Mouse (Mus musculus): ENCODE data around the gene Hist1h4b. TPM values are rescaled to one million over a fixed set of nuclear protein-coding genes. Genes with fewer than 3 reads are reported as not detected.
"Not testable (repeated sequence)": the region's sequence is repeated elsewhere in the genome, so short reads cannot be mapped to it uniquely, and the experiment has no call there.

Gene Hist1h4b
- polyA plus RNA-seq, 1 experiment, result 17.4 TPM

GRCm38 (mm10) chr13:23763586-23764323 lies 6.9 kb downstream of the Hist1h4b start, which contains the start of gene Hist1h1a:
TSS of gene Hist1h1a (plus strand) at chr13:23763666.
- Histone ChIP-seq H3K9me3 (no peaks in the 10 kb centered on the region), H3K27me3 (replicated peaks) (no peaks in the 10 kb centered on the region), H3K4me3 (replicated peaks) (peak within 1 kb of the TSS; percentile 89), H3K36me3 (replicated peaks; ENCODE audit: low read length) (no peaks in the 10 kb centered on the region), H3K4me1 (peaks cover 66% of the 10 kb centered on the region)
- TF ChIP-seq GATA1 (IDR thresholded peaks at IDR 0.05; ENCODE audit: borderline replicate concordance, low read length) (no peak), FLI1 (IDR thresholded peaks at IDR 0.05; ENCODE audit: low read length) (no peak)

- Histone ChIP-seq H3K4me1 (peaks cover 63% of the 10 kb centered on the region), H3K4me3 (replicated peaks) (peak overlapping the region; percentile 89), H3K9me3 (no peaks in the 10 kb centered on the region), H3K36me3 (replicated peaks; ENCODE audit: low read length) (no peaks in the 10 kb centered on the region), H3K27me3 (replicated peaks) (no peaks in the 10 kb centered on the region)
- no peak for TF ChIP-seq FLI1 (IDR thresholded peaks at IDR 0.05; ENCODE audit: low read length)
- no peak for TF ChIP-seq GATA1 (IDR thresholded peaks at IDR 0.05; ENCODE audit: borderline replicate concordance, low read length)
These were observed 7.7 kb downstream of the Hist1h4b start for GRCm38 (mm10) chr13:23764324-23765171.

DNA sequence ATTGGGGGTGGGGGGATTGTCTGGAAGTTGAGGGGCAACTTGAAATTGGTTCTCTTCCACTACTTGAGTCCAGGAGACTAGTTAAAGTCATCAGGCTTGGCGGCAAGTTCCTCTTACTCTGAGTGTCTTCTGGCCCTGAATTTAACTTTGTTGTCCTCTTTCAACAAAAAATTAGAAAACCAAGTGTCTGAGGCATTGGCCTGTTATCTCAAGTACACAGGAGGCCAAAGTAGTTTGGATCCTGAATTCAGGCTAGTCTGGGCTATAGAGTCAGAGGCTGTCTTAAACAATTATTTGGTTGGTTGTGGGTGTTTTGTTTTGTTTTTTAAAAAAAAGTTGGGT lies 8.3 kb downstream of the Hist1h4b start:
- H3K9me3 ChIP-seq, result no peaks in the 10 kb centered on the region
- TF ChIP-seq GATA1 (IDR thresholded peaks at IDR 0.05; ENCODE audit: borderline replicate concordance, low read length) (no peak), FLI1 (IDR thresholded peaks at IDR 0.05; ENCODE audit: low read length) (no peak)
- no peaks in the 10 kb centered on the region for H3K27me3 ChIP-seq (replicated peaks)
- no peak overlapping the region for H3K4me3 ChIP-seq (replicated peaks)
- peaks cover 60% of the 10 kb centered on the region for H3K4me1 ChIP-seq
- H3K36me3 ChIP-seq (replicated peaks; ENCODE audit: low read length), result no peaks in the 10 kb centered on the region

- no peak for TF ChIP-seq FLI1 (IDR thresholded peaks at IDR 0.05; ENCODE audit: low read length)
- no peak for TF ChIP-seq GATA1 (IDR thresholded peaks at IDR 0.05; ENCODE audit: borderline replicate concordance, low read length)
- H3K4me3 ChIP-seq (replicated peaks), result no peak overlapping the region
- peaks cover 54% of the 10 kb centered on the region for H3K4me1 ChIP-seq
These were observed 10.0 kb downstream of the Hist1h4b start for GRCm38 (mm10) chr13:23766772-23767171.

DNA sequence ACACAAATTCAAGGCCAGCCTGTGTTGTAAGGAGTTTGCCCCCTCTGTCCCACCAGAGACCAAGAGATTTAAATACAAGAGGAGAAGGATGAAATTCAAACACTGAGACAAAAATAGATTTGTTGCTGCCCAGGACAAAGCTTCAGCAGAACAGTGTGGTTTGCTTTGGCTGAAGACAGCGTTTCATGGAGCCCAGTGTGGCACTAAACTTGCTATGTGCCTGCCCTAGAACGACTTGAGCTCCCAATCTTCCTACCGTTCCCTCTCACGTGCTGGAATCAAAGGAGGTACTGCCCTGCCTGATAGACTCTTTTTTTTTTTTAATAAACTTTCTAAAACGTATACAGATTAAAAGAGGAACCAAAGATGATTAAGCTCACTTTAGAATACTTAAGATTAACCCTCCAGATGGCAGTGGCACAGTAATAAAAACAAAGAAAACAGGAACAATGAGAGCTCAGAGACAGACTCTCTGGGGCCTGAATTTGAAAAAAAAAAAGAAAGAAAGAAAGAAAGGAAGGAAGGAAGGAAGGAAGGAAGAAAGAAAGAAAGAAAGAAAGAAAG lies 12.1 kb downstream of the Hist1h4b start:
- Histone ChIP-seq H3K9me3 (no peaks in the 10 kb centered on the region), H3K4me1 (peaks cover 36% of the 10 kb centered on the region), H3K27me3 (replicated peaks) (no peaks in the 10 kb centered on the region), H3K36me3 (replicated peaks; ENCODE audit: low read length) (no peaks in the 10 kb centered on the region), H3K4me3 (replicated peaks) (peak overlapping the region; percentile 8)
- TF ChIP-seq FLI1 (IDR thresholded peaks at IDR 0.05; ENCODE audit: low read length), result no peak
- TF ChIP-seq GATA1 (IDR thresholded peaks at IDR 0.05; ENCODE audit: borderline replicate concordance, low read length), result no peak

More at GRCm38 (mm10) chr13:23766772-23767171, 10.0 kb downstream of the Hist1h4b start:
- no peaks in the 10 kb centered on the region for H3K27me3 ChIP-seq (replicated peaks)
- H3K36me3 ChIP-seq (replicated peaks; ENCODE audit: low read length), result no peaks in the 10 kb centered on the region
- H3K9me3 ChIP-seq, result no peaks in the 10 kb centered on the region

GRCm38 (mm10) chr13:23769613-23770012 lies 12.8 kb downstream of the Hist1h4b start, which contains the start of gene Trim38:
TSS of gene Trim38 (plus strand) at chr13:23769913.
- not testable (repeated sequence) for H3K27me3 ChIP-seq (replicated peaks); H3K9me3 ChIP-seq; H3K36me3 ChIP-seq (replicated peaks; ENCODE audit: low read length)
- Histone ChIP-seq H3K4me3 (replicated peaks) (peak within 1 kb of the TSS; percentile 8), H3K4me1 (peaks cover 29% of the 10 kb centered on the region)

DNA sequence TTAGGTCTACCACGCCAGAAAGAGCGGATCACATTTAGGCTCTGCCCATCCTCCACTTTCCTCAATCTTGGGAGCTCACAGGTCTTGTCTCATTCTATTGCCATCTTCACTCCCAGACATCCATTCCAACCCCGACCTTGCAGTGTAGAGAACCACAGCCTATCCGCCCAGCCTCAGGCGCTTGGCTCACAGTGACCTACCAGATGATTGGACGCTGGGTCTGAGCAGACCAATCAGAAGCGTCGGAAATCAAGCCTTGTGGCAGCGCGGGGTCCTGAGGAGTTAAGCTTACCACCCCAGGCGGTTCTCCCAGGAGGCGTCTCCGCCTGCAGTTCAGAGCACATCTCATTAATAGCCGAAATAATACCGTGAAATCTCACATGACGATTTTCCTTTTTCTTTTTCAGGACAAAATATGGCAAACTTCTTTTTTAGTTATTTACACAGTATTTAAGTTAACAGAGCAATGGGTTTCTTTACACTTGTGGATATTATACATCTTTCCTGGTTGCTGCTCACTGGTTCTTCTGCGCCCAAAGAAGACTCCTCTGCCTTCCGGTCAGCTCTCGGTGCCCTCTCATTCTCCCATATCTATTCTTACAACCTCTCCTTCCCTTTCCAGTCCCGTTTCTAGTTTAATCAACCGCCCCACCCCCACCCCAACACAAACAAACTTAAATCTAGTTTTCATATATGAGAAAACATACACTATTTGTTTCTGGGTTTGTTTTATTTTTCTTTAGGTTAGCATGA lies 15.9 kb downstream of the Hist1h4b start:
- no peak for TF ChIP-seq FLI1 (IDR thresholded peaks at IDR 0.05; ENCODE audit: low read length)
- TF ChIP-seq GATA1 (IDR thresholded peaks at IDR 0.05; ENCODE audit: borderline replicate concordance, low read length), result no peak
- peaks cover 22% of the 10 kb centered on the region for H3K4me1 ChIP-seq
- no peaks in the 10 kb centered on the region for H3K9me3 ChIP-seq
- H3K27me3 ChIP-seq (replicated peaks), result no peaks in the 10 kb centered on the region
- no peaks in the 10 kb centered on the region for H3K36me3 ChIP-seq (replicated peaks; ENCODE audit: low read length)
- no peak overlapping the region for H3K4me3 ChIP-seq (replicated peaks)

GRCm38 (mm10) chr13:23778339-23778738 lies 21.5 kb downstream of the Hist1h4b start:
- Histone ChIP-seq H3K36me3 (replicated peaks; ENCODE audit: low read length) (no peaks in the 10 kb centered on the region), H3K4me1 (peaks cover 14% of the 10 kb centered on the region), H3K27me3 (replicated peaks) (peaks cover 4% of the 10 kb centered on the region), H3K4me3 (replicated peaks) (no peak overlapping the region), H3K9me3 (no peaks in the 10 kb centered on the region)
- TF ChIP-seq FLI1 (IDR thresholded peaks at IDR 0.05; ENCODE audit: low read length), result no peak

GRCm38 (mm10) chr13:23779025-23779424 lies 22.2 kb downstream of the Hist1h4b start:
- no peaks in the 10 kb centered on the region for H3K36me3 ChIP-seq (replicated peaks; ENCODE audit: low read length)
- H3K9me3 ChIP-seq, result no peaks in the 10 kb centered on the region
- H3K4me3 ChIP-seq (replicated peaks), result no peak overlapping the region
- peaks cover 14% of the 10 kb centered on the region for H3K4me1 ChIP-seq
- TF ChIP-seq FLI1 (IDR thresholded peaks at IDR 0.05; ENCODE audit: low read length) (no peak), GATA1 (IDR thresholded peaks at IDR 0.05; ENCODE audit: borderline replicate concordance, low read length) (no peak)
- peaks cover 4% of the 10 kb centered on the region for H3K27me3 ChIP-seq (replicated peaks)
